Mouse (Mus musculus) lung, embryonic 16.5 days (tissue): ENCODE data around the gene Zbtb24. TPM values are rescaled to one million over a fixed set of nuclear protein-coding genes. Genes with fewer than 3 reads are reported as not detected.
A peak's percentile ranks its signal among the peaks of the same experiment; 100 is the strongest.
"Not testable (repeated sequence)": the region's sequence is repeated elsewhere in the genome, so short reads cannot be mapped to it uniquely, and the experiment has no call there.

ENCODE experiments used
- ATAC-seq: fragments of 200-750 bp; cut with Nextera tagmentation; 2 replicates; pipeline ENCODE4 v1.8.0; 2017; ENCODE audit warnings: low read depth, mild to moderate bottlenecking, moderate library complexity
- H3K27ac ChIP-seq: fragments of 300-500 bp; sonication (generic); 2 replicates; pipeline ENCODE4 v1.5.1; 2014; ENCODE audit warnings: mild to moderate bottlenecking, control low read depth, low read length
- H3K27me3 ChIP-seq: fragments of 300-500 bp; sonication (generic); 2 replicates; pipeline ENCODE4 v1.6.1; 2014; ENCODE audit warnings: low read depth, low read length, mixed read lengths; ENCODE audit not compliant: control insufficient read depth, insufficient read depth
- H3K36me3 ChIP-seq: fragments of 300-500 bp; sonication (generic); 2 replicates; pipeline ENCODE4 v1.6.1; 2014; ENCODE audit warnings: low read length; ENCODE audit not compliant: control insufficient read depth, insufficient read depth
- H3K4me1 ChIP-seq: fragments of 300-500 bp; sonication (generic); replicated peaks from 2 replicates; pipeline ENCODE4 v1.6.1; 2014; ENCODE audit warnings: low read length, mixed read lengths; ENCODE audit not compliant: control insufficient read depth, insufficient read depth
- H3K4me2 ChIP-seq: fragments of 300-500 bp; sonication (generic); 2 replicates; pipeline ENCODE4 v1.6.1; 2014; ENCODE audit warnings: low read depth, low read length, control low read depth
- H3K4me3 ChIP-seq: fragments of 300-500 bp; sonication (generic); 2 replicates; pipeline ENCODE4 v1.5.1; 2014; ENCODE audit warnings: mild to moderate bottlenecking, low read length, control low read depth
- H3K9ac ChIP-seq: fragments of 300-500 bp; sonication (generic); 2 replicates; pipeline ENCODE4 v1.6.1; 2014; ENCODE audit warnings: low read length, control low read depth
- H3K9me3 ChIP-seq: fragments of 300-500 bp; sonication (generic); 2 replicates; pipeline ENCODE4 v1.6.1; 2016; ENCODE audit warnings: low read length; ENCODE audit not compliant: control insufficient read depth
- WGBS: fragments of 180-500 bp; shearing (Covaris S2); extraction: QIAGEN DNeasy Blood & Tissue Kit; methylation state at CpG from one replicate; pipeline ENCODE4 v1.1.7; 2014; 5-methylcytosine and 5-hydroxymethylcytosine counted together
- polyA plus RNA-seq: library from polyadenylated mRNA; unstranded; fragments of >200 nt; fragmentation: Nextera tagmentation; extraction: Ambion mirVana; gene quantifications from 2 replicates; pipeline ENCODE4 v1.2.1, GENCODE M21; 2015

The Zbtb24 gene
- polyA plus RNA-seq, result 18.3 and 18.7 TPM in 2 replicates

DNA sequence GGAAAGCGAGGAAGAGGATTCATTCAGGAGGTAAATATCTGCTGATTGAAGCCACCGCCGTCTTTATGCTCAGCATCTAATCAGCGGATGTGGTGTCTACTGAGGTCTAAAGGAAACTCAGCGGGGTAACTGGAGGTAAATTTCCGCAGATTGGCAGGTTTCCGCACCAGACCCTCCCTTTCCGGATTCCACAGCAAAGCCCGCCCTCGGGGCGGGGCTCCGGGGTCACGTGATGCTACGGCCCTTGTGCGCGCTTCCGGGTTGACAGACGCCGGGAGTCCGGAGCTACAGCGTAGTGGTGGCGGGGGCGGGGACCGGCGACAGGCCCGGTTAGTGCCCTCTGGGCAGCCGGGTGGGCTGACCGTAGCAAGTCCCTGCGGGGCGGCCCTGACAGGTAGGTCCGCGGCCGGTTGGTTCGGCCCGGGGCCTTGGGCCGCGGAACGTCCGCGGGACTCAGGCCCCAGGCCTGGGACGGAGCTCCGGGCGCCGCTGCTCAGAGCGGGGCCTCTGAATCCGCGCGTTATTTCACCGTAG is at the start of gene Zbtb24:
Gene Zbtb24, plus strand, starts transcription at position 247 of the 534 bp plus-strand sequence.
- under 1% methylated on average over 49 of the region's 49 CpGs for whole genome bisulfite sequencing

DNA sequence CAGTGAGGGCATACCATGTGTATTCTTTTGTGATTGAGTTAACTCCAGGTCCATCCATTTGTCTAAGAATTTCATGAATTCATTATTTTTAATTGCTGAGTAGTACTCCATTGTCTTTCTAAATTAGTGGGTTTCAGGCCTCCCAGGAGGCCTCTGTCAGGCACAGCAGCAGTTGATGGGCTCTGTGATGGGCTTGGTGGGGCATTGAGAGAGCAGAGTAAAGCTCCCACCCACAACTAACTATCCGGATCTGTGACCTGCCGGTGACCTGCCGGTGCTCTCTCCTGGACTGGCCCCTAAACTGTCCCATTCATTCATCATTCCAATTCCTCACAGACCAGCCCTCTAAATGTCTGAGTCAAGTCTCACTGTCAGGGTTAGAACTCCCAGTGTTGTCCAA is 49.1 kb upstream of the Zbtb24 start:
- H3K9ac ChIP-seq, result no peak overlapping the region

More for the DNA sequence above, at the start of gene Zbtb24:
- Histone ChIP-seq H3K36me3 (0 out of 2 replicates have a peak, but pooled peaks cover 8% of the 10 kb centered on the region), H3K27me3 (no peaks in the 10 kb centered on the region), H3K4me2 (peak within 1 kb of the TSS; percentile 82), H3K4me3 (peak within 1 kb of the TSS; percentile 84), H3K9ac (peak within 1 kb of the TSS; percentile 89), H3K27ac (peak within 1 kb of the TSS; percentile 73), H3K9me3 (no peaks in the 10 kb centered on the region), H3K4me1 (peaks cover 7% of the 10 kb centered on the region; the same call in 1 of the 2 replicates)
- peak; percentile 97 for ATAC-seq

DNA sequence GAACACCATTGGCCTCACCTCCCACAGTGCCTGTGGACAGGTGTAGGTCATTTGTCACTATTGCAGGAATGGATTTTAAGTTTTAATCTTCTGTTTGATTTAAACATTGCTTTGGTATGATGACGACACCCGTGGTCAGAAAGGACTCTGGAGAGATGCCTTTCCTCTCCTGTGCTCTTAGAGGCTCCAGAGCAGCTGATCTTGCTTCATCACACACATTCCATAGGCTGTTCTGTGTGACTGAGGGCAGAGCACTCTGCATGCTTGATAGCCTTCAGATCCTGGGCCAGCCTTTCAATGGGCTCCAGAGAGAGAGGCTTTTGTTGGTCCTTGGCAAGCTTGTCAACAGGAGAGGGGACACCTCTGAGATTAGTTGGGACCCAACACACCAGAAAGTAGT is 46.8 kb upstream of the Zbtb24 start:
- ATAC-seq, result no peak
- Histone ChIP-seq H3K4me2 (no peak overlapping the region), H3K36me3 (no peaks in the 10 kb centered on the region), H3K4me3 (no peak overlapping the region), H3K9ac (no peak overlapping the region), H3K4me1 (peaks cover 2% of the 10 kb centered on the region; the same call in 1 of the 2 replicates), H3K9me3 (no peaks in the 10 kb centered on the region), H3K27ac (no peak overlapping the region), H3K27me3 (no peaks in the 10 kb centered on the region)
- 36% methylated on average over 2 of the region's 2 CpGs for WGBS

More for the DNA sequence above, 49.1 kb upstream of the Zbtb24 start:
- Histone ChIP-seq H3K36me3 (no peaks in the 10 kb centered on the region), H3K4me2 (no peak overlapping the region), H3K9me3 (no peaks in the 10 kb centered on the region), H3K27ac (no peak overlapping the region), H3K27me3 (no peaks in the 10 kb centered on the region), H3K4me1 (peaks cover 2% of the 10 kb centered on the region; the same call in 1 of the 2 replicates), H3K4me3 (no peak overlapping the region)
- ATAC-seq, result no peak
- 86% methylated on average over 3 of the region's 3 CpGs for WGBS

DNA sequence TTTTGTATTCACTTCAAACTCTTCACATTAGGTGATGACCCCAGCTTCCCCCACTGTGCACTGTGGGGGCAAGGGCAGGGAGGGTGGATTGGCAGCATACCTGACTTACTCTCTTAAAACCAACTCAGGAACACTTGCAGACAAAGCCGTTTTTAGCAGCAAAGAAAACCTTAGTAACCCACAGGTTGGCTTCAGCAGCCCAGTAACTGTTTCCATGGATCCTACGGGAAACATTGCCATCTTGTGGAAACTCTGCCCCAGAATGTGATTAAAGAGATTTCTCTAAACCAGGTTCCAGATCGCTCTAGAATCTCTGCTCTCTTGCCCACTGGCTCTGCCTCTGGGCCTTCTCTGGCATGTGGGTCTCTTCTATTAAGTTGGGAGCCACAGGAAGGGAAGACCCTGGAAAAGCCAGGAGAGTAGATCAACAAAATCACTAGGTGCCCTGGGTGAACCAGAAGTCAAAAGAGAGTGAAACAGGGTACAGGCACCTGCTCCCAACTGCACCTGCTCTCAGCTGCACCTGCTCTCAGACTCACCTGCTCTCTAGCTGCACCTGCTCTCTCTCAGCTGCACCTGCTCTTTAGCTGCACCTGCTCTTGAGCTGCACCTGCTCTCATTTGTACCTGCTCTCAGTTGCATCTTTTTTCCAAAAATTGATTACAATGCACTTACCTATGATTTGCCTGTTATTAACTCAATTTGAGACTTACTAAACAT is 46.1 kb upstream of the Zbtb24 start:
- H3K27ac ChIP-seq, result no peak overlapping the region
- 0 out of 2 replicates have a peak, but pooled peaks have one; percentile 41 for ATAC-seq
- no peaks in the 10 kb centered on the region for H3K27me3 ChIP-seq
- WGBS, result 27% methylated on average over 3 of the region's 3 CpGs
- H3K9ac ChIP-seq, result no peak overlapping the region
- no peaks in the 10 kb centered on the region for H3K36me3 ChIP-seq
- peaks cover 2% of the 10 kb centered on the region; the same call in 1 of the 2 replicates for H3K4me1 ChIP-seq
- H3K4me3 ChIP-seq, result no peak overlapping the region
- H3K4me2 ChIP-seq, result no peak overlapping the region
- no peaks in the 10 kb centered on the region for H3K9me3 ChIP-seq

DNA sequence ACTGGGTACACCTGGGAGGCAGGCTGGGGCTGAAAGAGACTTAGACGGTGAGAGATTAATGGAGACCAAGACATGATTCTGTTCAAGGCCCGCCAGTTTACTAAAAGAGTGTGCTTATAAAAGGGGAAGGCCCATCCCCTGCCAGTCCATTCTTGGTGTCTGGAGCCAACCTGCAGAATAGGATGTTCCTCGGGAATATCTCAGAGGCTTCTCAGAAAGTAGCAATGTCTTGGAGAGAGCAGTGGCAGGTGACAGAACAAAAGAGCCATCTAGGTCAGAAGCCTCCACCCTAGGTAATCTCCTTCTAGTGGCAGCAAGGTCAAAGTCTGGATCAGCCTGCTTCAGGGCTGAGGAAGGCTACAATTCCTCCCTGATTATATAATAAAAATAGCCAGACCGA is 40.0 kb upstream of the Zbtb24 start:
- H3K27me3 ChIP-seq, H3K27ac ChIP-seq, H3K4me2 ChIP-seq, H3K36me3 ChIP-seq, H3K9me3 ChIP-seq, H3K9ac ChIP-seq, H3K4me1 ChIP-seq, ATAC-seq, H3K4me3 ChIP-seq: not testable (repeated sequence)
- WGBS, result 90% methylated on average over 4 of the region's 4 CpGs

DNA sequence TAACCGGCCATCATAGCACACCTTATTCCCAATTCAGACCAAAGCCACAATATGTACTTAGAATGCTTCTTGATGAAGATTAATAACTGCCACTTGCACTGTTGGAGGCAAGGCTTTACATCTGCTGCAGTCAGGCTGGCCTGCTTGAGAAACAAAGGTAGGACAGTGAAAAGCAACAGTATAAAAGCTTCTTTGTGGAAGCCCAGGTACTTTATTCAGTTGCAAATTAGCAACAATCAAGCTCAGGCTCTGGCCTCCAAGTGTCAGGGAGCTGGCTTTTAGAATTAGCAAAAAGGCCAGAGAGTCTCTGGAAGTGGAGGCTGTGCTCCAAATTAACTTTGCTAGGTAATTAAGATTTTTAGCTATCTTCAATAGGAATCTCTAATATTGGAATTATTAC is 39.4 kb upstream of the Zbtb24 start:
- H3K27me3 ChIP-seq, ATAC-seq, H3K27ac ChIP-seq, H3K4me2 ChIP-seq, H3K9ac ChIP-seq, H3K9me3 ChIP-seq, H3K36me3 ChIP-seq, H3K4me1 ChIP-seq, H3K4me3 ChIP-seq: not testable (repeated sequence)
- 100% methylated on average over 1 of the region's 1 CpGs for WGBS

DNA sequence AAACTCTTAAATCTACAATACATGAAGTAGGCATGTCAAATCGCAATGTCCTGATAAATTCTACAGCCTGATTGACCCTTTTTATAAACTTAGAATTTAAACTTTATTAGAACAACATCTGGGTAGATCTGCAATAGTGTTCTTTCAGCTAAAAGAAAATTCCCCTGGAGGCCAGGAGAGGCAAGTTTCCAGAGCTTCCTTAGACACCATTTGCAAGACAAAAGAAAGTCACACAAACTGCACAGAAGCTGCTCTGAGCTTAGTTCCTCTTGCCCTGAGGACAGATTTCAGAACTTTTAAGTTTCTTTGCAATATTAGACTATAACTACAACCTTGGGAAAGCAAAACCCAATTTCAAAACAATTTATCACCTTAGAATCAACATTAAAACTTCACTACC is 36.7 kb upstream of the Zbtb24 start:
- not testable (repeated sequence) for H3K36me3 ChIP-seq, H3K4me2 ChIP-seq, H3K4me1 ChIP-seq, ATAC-seq, H3K9ac ChIP-seq, H3K4me3 ChIP-seq, H3K27ac ChIP-seq, H3K27me3 ChIP-seq, H3K9me3 ChIP-seq
- 88% methylated on average over 1 of the region's 1 CpGs for WGBS

DNA sequence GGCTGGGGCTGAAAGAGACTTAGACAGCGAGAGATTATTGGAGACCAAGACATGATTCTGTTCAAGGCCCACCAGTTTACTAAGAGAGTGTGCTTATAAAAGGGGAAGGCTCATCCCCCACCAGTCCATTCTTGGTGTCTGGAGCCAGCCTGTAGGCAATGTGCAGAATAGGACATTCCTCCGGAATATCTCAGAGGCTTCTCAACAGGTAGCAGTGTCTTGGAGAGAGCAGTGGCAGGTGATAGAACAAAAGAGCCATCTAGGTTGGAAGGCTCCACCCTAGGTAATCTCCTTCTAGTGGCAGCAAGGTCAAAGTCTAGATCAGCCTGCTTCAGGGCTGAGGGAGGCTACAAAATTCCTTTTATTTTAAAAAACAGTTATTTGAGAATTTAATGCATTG is 34.8 kb upstream of the Zbtb24 start:
- H3K4me2 ChIP-seq, result not testable (repeated sequence)

DNA sequence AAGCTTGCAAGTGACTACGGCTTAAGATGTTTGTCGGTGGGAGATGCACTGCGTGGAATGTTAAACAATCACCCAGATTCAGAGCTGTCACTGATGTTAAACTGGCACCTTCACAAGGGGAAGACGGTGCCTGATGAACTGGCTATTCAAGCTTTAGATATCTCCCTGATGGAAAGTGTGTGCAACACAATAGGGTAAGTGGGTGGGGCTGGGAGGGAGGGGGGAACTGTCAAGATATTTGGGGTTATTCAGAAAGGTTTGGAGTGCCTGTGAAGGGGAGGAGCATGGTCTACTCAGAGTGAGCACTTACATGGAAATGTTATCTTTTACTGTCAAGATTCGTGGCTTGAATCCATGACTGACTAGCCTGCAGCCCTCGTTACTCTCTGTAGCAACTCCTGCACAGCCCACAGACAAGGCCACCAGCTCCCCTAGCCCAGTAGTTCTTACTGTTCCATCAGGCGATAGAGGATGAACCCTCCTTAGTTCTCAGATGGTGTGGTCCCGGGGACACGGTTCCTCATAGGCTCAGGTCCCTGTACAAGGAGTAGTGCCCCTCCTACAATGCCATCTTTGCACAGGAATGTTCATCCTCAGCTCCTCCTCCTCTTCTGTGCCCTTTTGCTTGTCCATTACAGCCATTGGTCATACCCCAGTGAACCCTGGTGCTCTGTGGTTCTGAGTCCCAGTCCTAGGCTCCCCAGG is 29.5 kb upstream of the Zbtb24 start:
- no peaks in the 10 kb centered on the region for H3K9me3 ChIP-seq
- no peaks in the 10 kb centered on the region for H3K4me1 ChIP-seq
- H3K4me2 ChIP-seq, result no peak overlapping the region
- no peak for ATAC-seq
- H3K36me3 ChIP-seq, result no peaks in the 10 kb centered on the region
- H3K9ac ChIP-seq, result no peak overlapping the region
- H3K4me3 ChIP-seq, result no peak overlapping the region
- no peaks in the 10 kb centered on the region for H3K27me3 ChIP-seq
- 49% methylated on average over 9 of the region's 9 CpGs for WGBS
- no peak overlapping the region for H3K27ac ChIP-seq

More for the DNA sequence above, 34.8 kb upstream of the Zbtb24 start:
- not testable (repeated sequence) for H3K36me3 ChIP-seq, ATAC-seq, H3K27ac ChIP-seq, H3K9ac ChIP-seq, H3K4me3 ChIP-seq, H3K9me3 ChIP-seq, H3K4me1 ChIP-seq, H3K27me3 ChIP-seq
- 84% methylated on average over 2 of the region's 2 CpGs for WGBS
